Mouse (Mus musculus): ENCODE measurements around the gene Setd1a.

GRCm38 (mm10) chr7:127753741-127754140 lies 22.7 kb upstream of the Setd1a start:
- TF ChIP-seq USF1 (IDR thresholded peaks at IDR 0.05; ENCODE audit: low read depth) (no peak), CTCF (IDR thresholded peaks at IDR 0.05; ENCODE audit: control insufficient read depth, insufficient read depth, insufficient read length) (no peak), MYOD1 (IDR thresholded peaks at IDR 0.05; ENCODE audit: control insufficient read depth, insufficient read length, low read depth) (no peak), CEBPB (IDR thresholded peaks at IDR 0.05; ENCODE audit: low read depth) (no peak), MYOG (IDR thresholded peaks at IDR 0.05; ENCODE audit: control insufficient read depth, extremely low read depth, insufficient read length) (no peak), FOSL1 (IDR thresholded peaks at IDR 0.05; ENCODE audit: insufficient read depth, low read length, poor library complexity, severe bottlenecking) (no peak), MAX (IDR thresholded peaks at IDR 0.05) (no peak)
